Mouse (Mus musculus) stomach, postnatal 0 days (tissue): Measurements from ENCODE around the gene Gm20671.

ENCODE experiments used
- CTCF ChIP-seq: IDR thresholded peaks from 2 replicates; pipeline ENCODE4 v1.5.1; 2016; ENCODE audit warnings: antibody characterized with exemption, low read depth, mild to moderate bottlenecking, moderate library complexity
- EP300 ChIP-seq: optimal IDR thresholded peaks from 2 replicates; pipeline ENCODE3; 2016; ENCODE audit warnings: antibody characterized with exemption

GRCm38 (mm10) chr5:32713703-32714467 is 113.0 kb downstream of the Gm20671 start:
- TF ChIP-seq CTCF, result peak; percentile 84
- TF ChIP-seq EP300, result peak; percentile 69
